Mouse (Mus musculus): ENCODE measurements at regions not wholly inside any gene's neighbourhood (a gene's known extent, or its start where the extent isn't known, plus 50 kb on each side); places are given as distances from the start of the nearest gene placed in this dataset.

GRCm38 (mm10) chr3:129069676-129070075 lies 130.0 kb upstream of the Pitx2 start:
- Histone ChIP-seq H3K4me2 (replicated peaks; ENCODE audit: low read depth, low read length, severe bottlenecking) (no peak overlapping the region), H3K27ac (replicated peaks; ENCODE audit: low read depth, low read length) (no peak overlapping the region), H3K4me3 (replicated peaks; ENCODE audit: low read length) (no peak overlapping the region), H3K36me3 (ENCODE audit: control insufficient read depth, insufficient read depth, low read length) (no peaks in the 10 kb centered on the region), H3K9me3 (ENCODE audit: control insufficient read depth, low read length) (no peaks in the 10 kb centered on the region), H3K27me3 (ENCODE audit: control insufficient read depth, insufficient read depth, low read length) (peaks cover 19% of the 10 kb centered on the region; the same call in 1 of the 2 replicates), H3K9ac (ENCODE audit: low read depth, low read length, severe bottlenecking) (no peak overlapping the region), H3K4me1 (ENCODE audit: control insufficient read depth, insufficient read depth, low read length) (0 out of 2 replicates have a peak, but pooled peaks cover 5% of the 10 kb centered on the region)
- 66% methylated on average over 8 of the region's 8 CpGs for WGBS
- DNase-seq (ENCODE audit: low spot score) (no peak), ATAC-seq (ENCODE audit: low FRiP score, low read depth) (no peak)
- TF ChIP-seq POLR2A (IDR thresholded peaks at IDR 0.05; ENCODE audit: borderline replicate concordance, extremely low read depth, insufficient read depth, insufficient read length) = no peak

GRCm38 (mm10) chr3:129070521-129070933 lies 129.2 kb upstream of the Pitx2 start:
- no peak for DNase-seq (ENCODE audit: low spot score)
- H3K27me3 ChIP-seq (ENCODE audit: control insufficient read depth, insufficient read depth, low read length) = peaks cover 24% of the 10 kb centered on the region; the same call in 1 of the 2 replicates
- TF ChIP-seq POLR2A (IDR thresholded peaks at IDR 0.05; ENCODE audit: borderline replicate concordance, extremely low read depth, insufficient read depth, insufficient read length) = no peak

GRCm38 (mm10) chr3:129071002-129071401 lies 128.7 kb upstream of the Pitx2 start:
- Histone ChIP-seq H3K27ac (replicated peaks; ENCODE audit: low read depth, low read length) (no peak overlapping the region), H3K4me2 (replicated peaks; ENCODE audit: low read depth, low read length, severe bottlenecking) (no peak overlapping the region), H3K4me1 (ENCODE audit: control insufficient read depth, insufficient read depth, low read length) (no peaks in the 10 kb centered on the region), H3K9me3 (ENCODE audit: control insufficient read depth, low read length) (no peaks in the 10 kb centered on the region), H3K4me3 (replicated peaks; ENCODE audit: low read length) (no peak overlapping the region), H3K9ac (ENCODE audit: low read depth, low read length, severe bottlenecking) (no peak overlapping the region), H3K36me3 (ENCODE audit: control insufficient read depth, insufficient read depth, low read length) (no peaks in the 10 kb centered on the region), H3K27me3 (ENCODE audit: control insufficient read depth, insufficient read depth, low read length) (peaks cover 24% of the 10 kb centered on the region; the same call in 1 of the 2 replicates)
- DNase-seq (ENCODE audit: low spot score) = no peak
- ATAC-seq (ENCODE audit: low FRiP score, low read depth) = no peak
- TF ChIP-seq POLR2A (IDR thresholded peaks at IDR 0.05; ENCODE audit: borderline replicate concordance, extremely low read depth, insufficient read depth, insufficient read length) = no peak
- 73% methylated on average over 7 of the region's 7 CpGs for WGBS

More at GRCm38 (mm10) chr3:129070521-129070933, 129.2 kb upstream of the Pitx2 start:
- Histone ChIP-seq H3K4me1 (ENCODE audit: control insufficient read depth, insufficient read depth, low read length) (0 out of 2 replicates have a peak, but pooled peaks cover 2% of the 10 kb centered on the region), H3K4me3 (replicated peaks; ENCODE audit: low read length) (no peak overlapping the region), H3K27ac (replicated peaks; ENCODE audit: low read depth, low read length) (no peak overlapping the region), H3K9ac (ENCODE audit: low read depth, low read length, severe bottlenecking) (no peak overlapping the region), H3K9me3 (ENCODE audit: control insufficient read depth, low read length) (no peaks in the 10 kb centered on the region), H3K36me3 (ENCODE audit: control insufficient read depth, insufficient read depth, low read length) (no peaks in the 10 kb centered on the region), H3K4me2 (replicated peaks; ENCODE audit: low read depth, low read length, severe bottlenecking) (no peak overlapping the region)
- ATAC-seq (ENCODE audit: low FRiP score, low read depth) = no peak
- 4% methylated on average over 3 of the region's 3 CpGs for WGBS

GRCm38 (mm10) chr3:129076396-129076795 lies 123.3 kb upstream of the Pitx2 start:
- Histone ChIP-seq H3K27me3 (ENCODE audit: control insufficient read depth, insufficient read depth, low read length) (peaks cover 24% of the 10 kb centered on the region; the same call in 1 of the 2 replicates), H3K4me1 (ENCODE audit: control insufficient read depth, insufficient read depth, low read length) (no peaks in the 10 kb centered on the region), H3K9ac (ENCODE audit: low read depth, low read length, severe bottlenecking) (no peak overlapping the region), H3K36me3 (ENCODE audit: control insufficient read depth, insufficient read depth, low read length) (no peaks in the 10 kb centered on the region), H3K4me3 (replicated peaks; ENCODE audit: low read length) (no peak overlapping the region), H3K9me3 (ENCODE audit: control insufficient read depth, low read length) (no peaks in the 10 kb centered on the region), H3K27ac (replicated peaks; ENCODE audit: low read depth, low read length) (no peak overlapping the region), H3K4me2 (replicated peaks; ENCODE audit: low read depth, low read length, severe bottlenecking) (no peak overlapping the region)
- DNase-seq (ENCODE audit: low spot score) (no peak), ATAC-seq (ENCODE audit: low FRiP score, low read depth) (no peak)
- WGBS = 0% methylated on average over 1 of the region's 1 CpGs
- TF ChIP-seq POLR2A (IDR thresholded peaks at IDR 0.05; ENCODE audit: borderline replicate concordance, extremely low read depth, insufficient read depth, insufficient read length) = no peak

GRCm38 (mm10) chr3:129103786-129104440 lies 95.8 kb upstream of the Pitx2 start:
- DNase-seq (ENCODE audit: low spot score) = no peak

More at GRCm38 (mm10) chr3:129103786-129104440, 95.8 kb upstream of the Pitx2 start:
- 84% methylated on average over 12 of the region's 12 CpGs for WGBS
- Histone ChIP-seq H3K36me3 (ENCODE audit: control insufficient read depth, insufficient read depth, low read length) (no peaks in the 10 kb centered on the region), H3K4me2 (replicated peaks; ENCODE audit: low read depth, low read length, severe bottlenecking) (no peak overlapping the region), H3K4me3 (replicated peaks; ENCODE audit: low read length) (no peak overlapping the region), H3K9ac (ENCODE audit: low read depth, low read length, severe bottlenecking) (no peak overlapping the region), H3K4me1 (ENCODE audit: control insufficient read depth, insufficient read depth, low read length) (no peaks in the 10 kb centered on the region), H3K27ac (replicated peaks; ENCODE audit: low read depth, low read length) (no peak overlapping the region), H3K27me3 (ENCODE audit: control insufficient read depth, insufficient read depth, low read length) (no peaks in the 10 kb centered on the region), H3K9me3 (ENCODE audit: control insufficient read depth, low read length) (no peaks in the 10 kb centered on the region)
- no peak for ATAC-seq (ENCODE audit: low FRiP score, low read depth)
- no peak for TF ChIP-seq POLR2A (IDR thresholded peaks at IDR 0.05; ENCODE audit: borderline replicate concordance, extremely low read depth, insufficient read depth, insufficient read length)
